Mouse (Mus musculus) kidney, embryonic 14.5 days (tissue): Measurements from ENCODE around the gene Scn3b. TPM values are rescaled to one million over a fixed set of nuclear protein-coding genes. Genes with fewer than 3 reads are reported as not detected.
A peak's percentile ranks its signal among the peaks of the same experiment; 100 is the strongest.

ENCODE experiments used
- ATAC-seq: fragments of 200-750 bp; cut with Nextera tagmentation; 2 replicates; pipeline ENCODE4 v1.8.0; 2017; ENCODE audit warnings: moderate number of reproducible peaks, mild to moderate bottlenecking, moderate TSS enrichment, moderate library complexity; ENCODE audit not compliant: low FRiP score, low TSS enrichment
- H3K27ac ChIP-seq: fragments of 300-500 bp; sonication (generic); 2 replicates; pipeline ENCODE4 v1.5.1; 2014; ENCODE audit warnings: low read depth, mild to moderate bottlenecking, low read length, moderate library complexity, mixed read lengths
- H3K27me3 ChIP-seq: fragments of 300-500 bp; sonication (generic); 2 replicates; pipeline ENCODE4 v1.6.1; 2014; ENCODE audit warnings: mild to moderate bottlenecking, low read length; ENCODE audit not compliant: control insufficient read depth, insufficient read depth
- H3K36me3 ChIP-seq: fragments of 300-500 bp; sonication (generic); 2 replicates; pipeline ENCODE4 v1.6.1; 2014; ENCODE audit warnings: low read length, mixed read lengths; ENCODE audit not compliant: control insufficient read depth, insufficient read depth
- H3K4me1 ChIP-seq: fragments of 300-500 bp; sonication (generic); 2 replicates; pipeline ENCODE4 v1.6.1; 2014; ENCODE audit warnings: low read length, mixed read lengths; ENCODE audit not compliant: control insufficient read depth, insufficient read depth
- H3K4me2 ChIP-seq: fragments of 300-500 bp; sonication (generic); replicated peaks from 2 replicates; pipeline ENCODE4 v1.6.1; 2014; ENCODE audit warnings: low read depth, mild to moderate bottlenecking, low read length
- H3K4me3 ChIP-seq: fragments of 300-500 bp; sonication (generic); 2 replicates; pipeline ENCODE4 v1.5.1; 2014; ENCODE audit warnings: mild to moderate bottlenecking, low read length
- H3K9ac ChIP-seq: fragments of 300-500 bp; sonication (generic); 2 replicates; pipeline ENCODE4 v1.6.1; 2014; ENCODE audit warnings: low read depth, mild to moderate bottlenecking, low read length, moderate library complexity
- H3K9me3 ChIP-seq: fragments of 300-500 bp; sonication (generic); 2 replicates; pipeline ENCODE4 v1.6.1; 2016; ENCODE audit warnings: low read length; ENCODE audit not compliant: control insufficient read depth
- WGBS: fragments of 180-500 bp; shearing (Covaris S2); extraction: QIAGEN DNeasy Blood & Tissue Kit; methylation state at CpG from one replicate; pipeline ENCODE4 v1.1.7; 2014; 5-methylcytosine and 5-hydroxymethylcytosine counted together
- polyA plus RNA-seq: library from polyadenylated mRNA; unstranded; fragments of >200 nt; fragmentation: Nextera tagmentation; extraction: Ambion mirVana; gene quantifications from 2 replicates; pipeline ENCODE4 v1.2.1, GENCODE M21; 2014

Scn3b gene
- polyA plus RNA-seq, 1 experiment from 2014 or later = 0.24 TPM

- no peak overlapping the region for H3K4me2 ChIP-seq
- WGBS = 37% methylated on average over 4 of the region's 4 CpGs
- no peak overlapping the region for H3K4me3 ChIP-seq
- H3K27ac ChIP-seq = no peak overlapping the region
- no peaks in the 10 kb centered on the region for H3K36me3 ChIP-seq
- no peak overlapping the region for H3K9ac ChIP-seq
- no peaks in the 10 kb centered on the region for H3K4me1 ChIP-seq
- peaks cover 9% of the 10 kb centered on the region for H3K27me3 ChIP-seq
- no peak for ATAC-seq
- H3K9me3 ChIP-seq = no peaks in the 10 kb centered on the region
Measured at GRCm38 (mm10) chr9:40239749-40240148, 29.3 kb upstream of the Scn3b start.

GRCm38 (mm10) chr9:40240311-40240710, 28.7 kb upstream of the Scn3b start:
- Histone ChIP-seq H3K4me1 (no peaks in the 10 kb centered on the region), H3K27me3 (peaks cover 9% of the 10 kb centered on the region), H3K9me3 (no peaks in the 10 kb centered on the region), H3K36me3 (no peaks in the 10 kb centered on the region), H3K9ac (no peak overlapping the region), H3K4me3 (no peak overlapping the region), H3K4me2 (no peak overlapping the region), H3K27ac (no peak overlapping the region)
- ATAC-seq = no peak
- WGBS = 22% methylated on average over 5 of the region's 5 CpGs

- H3K4me1 ChIP-seq = no peaks in the 10 kb centered on the region
- H3K4me3 ChIP-seq = peak overlapping the region; percentile 43
- 1% methylated on average over 15 of the region's 15 CpGs for WGBS
- no peak overlapping the region for H3K27ac ChIP-seq
- no peaks in the 10 kb centered on the region for H3K9me3 ChIP-seq
- peak; percentile 91 for ATAC-seq
- peak overlapping the region; percentile 38; the same call in 1 of the 2 replicates for H3K9ac ChIP-seq
- H3K27me3 ChIP-seq = peaks cover 9% of the 10 kb centered on the region
- H3K36me3 ChIP-seq = no peaks in the 10 kb centered on the region
- peak overlapping the region; percentile 62 for H3K4me2 ChIP-seq
Measured at GRCm38 (mm10) chr9:40241223-40241801, 27.7 kb upstream of the Scn3b start.

GRCm38 (mm10) chr9:40241951-40242888, 26.8 kb upstream of the Scn3b start:
- Histone ChIP-seq H3K4me2 (peak overlapping the region; percentile 62), H3K27ac (no peak overlapping the region), H3K4me1 (no peaks in the 10 kb centered on the region), H3K9me3 (no peaks in the 10 kb centered on the region), H3K27me3 (peaks cover 9% of the 10 kb centered on the region), H3K4me3 (peak overlapping the region; percentile 43), H3K9ac (peak overlapping the region; percentile 38; the same call in 1 of the 2 replicates), H3K36me3 (no peaks in the 10 kb centered on the region)
- WGBS = 55% methylated on average over 13 of the region's 13 CpGs
- peak; percentile 10 for ATAC-seq

- Histone ChIP-seq H3K4me2 (no peak overlapping the region), H3K9me3 (peaks cover 3% of the 10 kb centered on the region; the same call in 1 of the 2 replicates), H3K27me3 (peaks cover 7% of the 10 kb centered on the region), H3K36me3 (no peaks in the 10 kb centered on the region), H3K4me3 (no peak overlapping the region), H3K4me1 (no peaks in the 10 kb centered on the region), H3K9ac (no peak overlapping the region), H3K27ac (no peak overlapping the region)
- WGBS = 48% methylated on average over 9 of the region's 9 CpGs
- no peak for ATAC-seq
Measured at GRCm38 (mm10) chr9:40245466-40245865, 23.6 kb upstream of the Scn3b start.

- WGBS = 84% methylated on average over 7 of the region's 7 CpGs
- no peak overlapping the region for H3K9ac ChIP-seq
- H3K4me3 ChIP-seq = no peak overlapping the region
- H3K27ac ChIP-seq = no peak overlapping the region
- H3K36me3 ChIP-seq = no peaks in the 10 kb centered on the region
- no peak overlapping the region for H3K4me2 ChIP-seq
- no peaks in the 10 kb centered on the region for H3K4me1 ChIP-seq
- no peak for ATAC-seq
- H3K27me3 ChIP-seq = peaks cover 5% of the 10 kb centered on the region; the same call in 1 of the 2 replicates
- H3K9me3 ChIP-seq = peaks cover 3% of the 10 kb centered on the region; the same call in 1 of the 2 replicates
Measured at GRCm38 (mm10) chr9:40245974-40246665, 22.9 kb upstream of the Scn3b start.

GRCm38 (mm10) chr9:40246702-40247101, 22.3 kb upstream of the Scn3b start:
- Histone ChIP-seq H3K27ac (no peak overlapping the region), H3K27me3 (peaks cover 5% of the 10 kb centered on the region; the same call in 1 of the 2 replicates), H3K4me2 (no peak overlapping the region), H3K4me3 (no peak overlapping the region), H3K9me3 (peaks cover 3% of the 10 kb centered on the region; the same call in 1 of the 2 replicates), H3K4me1 (no peaks in the 10 kb centered on the region), H3K9ac (no peak overlapping the region), H3K36me3 (no peaks in the 10 kb centered on the region)
- ATAC-seq = no peak
- WGBS = 87% methylated on average over 6 of the region's 6 CpGs

GRCm38 (mm10) chr9:40249106-40249505, 19.9 kb upstream of the Scn3b start:
- Histone ChIP-seq H3K4me1 (no peaks in the 10 kb centered on the region), H3K4me2 (no peak overlapping the region), H3K27me3 (no peaks in the 10 kb centered on the region), H3K9me3 (peaks cover 3% of the 10 kb centered on the region; the same call in 1 of the 2 replicates), H3K36me3 (no peaks in the 10 kb centered on the region), H3K9ac (no peak overlapping the region), H3K27ac (no peak overlapping the region), H3K4me3 (no peak overlapping the region)
- 86% methylated on average over 1 of the region's 1 CpGs for WGBS
- no peak for ATAC-seq
